Comparison of ENCODE assay signal across 7 mouse cellular contexts in genomic region chr17:31074053-31074590, GRCm38 (mm10). TPM values are rescaled to one million over a fixed set of nuclear protein-coding genes. Genes with fewer than 3 reads are reported as not detected.
A peak's percentile ranks its signal among the peaks of the same experiment; 100 is the strongest.
DNase-seq lines count a peak whose midpoint lies in the region; ATAC-seq and TF ChIP-seq lines count a peak whose summit lies in the region.

No protein-coding gene starts in this region.

- H3K4me3 ChIP-seq in neural tube, embryonic 11.5 days (ENCODE audit: low read depth, low read length), result no peak overlapping the region
- no peak overlapping the region for H3K4me3 ChIP-seq in embryonic fibroblast, embryonic 13.5 days (ENCODE audit: insufficient read depth, low read length)
- H3K4me3 ChIP-seq in hindbrain, embryonic 13.5 days, result no peak overlapping the region
- H3K4me3 ChIP-seq in neural tube, embryonic 12.5 days, result no peak overlapping the region

- 21% methylated on average over 7 of the region's 7 CpGs for WGBS in neural tube, embryonic 11.5 days
- 19% methylated on average over 7 of the region's 7 CpGs for WGBS in hindbrain, embryonic 13.5 days
- WGBS in neural tube, embryonic 12.5 days, result 24% methylated on average over 7 of the region's 7 CpGs

- no peak for DNase-seq in neural tube, embryonic 11.5 days (ENCODE audit: low spot score)
- no peak for DNase-seq in neural tube, embryonic 10.5 days (ENCODE audit: extremely low spot score, low spot score)
- DNase-seq in embryo, embryonic 10.5 days (ENCODE audit: low spot score), result no peak

- no peak for TF ChIP-seq POLR2A in embryonic fibroblast, embryonic 13.5 days (IDR thresholded peaks at IDR 0.05; ENCODE audit: low read depth, low read length)

- peak overlapping the region; percentile 5; the same call in 1 of the 2 replicates for H3K27ac ChIP-seq in neural tube, embryonic 11.5 days (ENCODE audit: low read depth, low read length)
- H3K27ac ChIP-seq in embryonic fibroblast, embryonic 13.5 days (ENCODE audit: insufficient read depth, low read length), result peak overlapping the region; percentile 95
- peak overlapping the region; percentile 90 for H3K27ac ChIP-seq in hindbrain, embryonic 13.5 days
- no peak overlapping the region for H3K27ac ChIP-seq in neural tube, embryonic 12.5 days

- no peaks in the 10 kb centered on the region for H3K9me3 ChIP-seq in neural tube, embryonic 11.5 days (ENCODE audit: control insufficient read depth, low read length)
- no peaks in the 10 kb centered on the region for H3K9me3 ChIP-seq in hindbrain, embryonic 13.5 days
- H3K9me3 ChIP-seq in neural tube, embryonic 12.5 days, result no peaks in the 10 kb centered on the region

- peak overlapping the region; percentile 43 for H3K4me2 ChIP-seq in neural tube, embryonic 11.5 days (ENCODE audit: low read depth)
- H3K4me2 ChIP-seq in hindbrain, embryonic 13.5 days, result peak overlapping the region; percentile 56
- H3K4me2 ChIP-seq in neural tube, embryonic 12.5 days (replicated peaks), result peak overlapping the region; percentile 56

- H3K9ac ChIP-seq in neural tube, embryonic 11.5 days (ENCODE audit: low read length), result no peak overlapping the region
- no peak overlapping the region for H3K9ac ChIP-seq in hindbrain, embryonic 13.5 days
- no peak overlapping the region for H3K9ac ChIP-seq in neural tube, embryonic 12.5 days

- TF ChIP-seq CTCF in embryonic fibroblast, embryonic 13.5 days (IDR thresholded peaks at IDR 0.05; ENCODE audit: borderline replicate concordance, insufficient read depth, low read length), result no peak

- no peaks in the 10 kb centered on the region for H3K27me3 ChIP-seq in neural tube, embryonic 11.5 days (ENCODE audit: control insufficient read depth, insufficient read depth, low read length)
- H3K27me3 ChIP-seq in hindbrain, embryonic 13.5 days, result no peaks in the 10 kb centered on the region
- no peaks in the 10 kb centered on the region for H3K27me3 ChIP-seq in neural tube, embryonic 12.5 days (replicated peaks)

- H3K4me1 ChIP-seq in neural tube, embryonic 11.5 days (ENCODE audit: control insufficient read depth, insufficient read depth, low read length), result peaks cover 24% of the 10 kb centered on the region
- peaks cover 10% of the 10 kb centered on the region for H3K4me1 ChIP-seq in embryonic fibroblast, embryonic 13.5 days (ENCODE audit: control insufficient read depth, insufficient read depth, low read length)
- H3K4me1 ChIP-seq in hindbrain, embryonic 13.5 days (replicated peaks), result peaks cover 75% of the 10 kb centered on the region
- H3K4me1 ChIP-seq in neural tube, embryonic 12.5 days, result peaks cover 42% of the 10 kb centered on the region

- no peak for ATAC-seq in neural tube, embryonic 11.5 days (ENCODE audit: insufficient read depth, low FRiP score, low TSS enrichment)
- ATAC-seq in hindbrain, embryonic 13.5 days (ENCODE audit: low FRiP score), result no peak
- ATAC-seq in neural tube, embryonic 12.5 days (ENCODE audit: low FRiP score, low read depth), result no peak
- no peak for ATAC-seq in cerebellum, adult (ENCODE audit: insufficient number of reproducible peaks, low FRiP score, low TSS enrichment)

- no peaks in the 10 kb centered on the region for H3K36me3 ChIP-seq in neural tube, embryonic 11.5 days (ENCODE audit: control insufficient read depth, insufficient read depth, low read length)
- H3K36me3 ChIP-seq in hindbrain, embryonic 13.5 days, result no peaks in the 10 kb centered on the region
- no peaks in the 10 kb centered on the region for H3K36me3 ChIP-seq in neural tube, embryonic 12.5 days

RNA-seq across cellular contexts. Expression of gene Abcg1, which starts 16.6 kb away (rescaled TPM):
- polyA plus RNA-seq in neural tube, embryonic 11.5 days (2014; fragmentation: Nextera tagmentation; extraction: Ambion mirVana), result 8.5 and 9.7 TPM in 2 replicates
- 0.86 and 2.4 TPM in 2 replicates for polyA plus RNA-seq in embryonic fibroblast, embryonic 13.5 days (2011; ENCODE audit: insufficient read length, low read depth, missing spikeins)
- 19.3 and 21.5 TPM in 2 replicates for polyA plus RNA-seq in hindbrain, embryonic 13.5 days (2015; fragmentation: Nextera tagmentation; extraction: Ambion mirVana)
- 13.0 TPM in 2 replicates for polyA plus RNA-seq in neural tube, embryonic 12.5 days (2016; fragmentation: Nextera tagmentation; extraction: Ambion mirVana)

RNA-seq across cellular contexts. Expression of gene Tff3, which starts 55.3 kb away (rescaled TPM):
- 0.53 TPM in 1 of 2 replicates, not detected in the other for polyA plus RNA-seq in neural tube, embryonic 11.5 days (2014; fragmentation: Nextera tagmentation; extraction: Ambion mirVana)
- not detected in 2 replicates for polyA plus RNA-seq in embryonic fibroblast, embryonic 13.5 days (2011; ENCODE audit: insufficient read length, low read depth, missing spikeins)
- polyA plus RNA-seq in hindbrain, embryonic 13.5 days (2015; fragmentation: Nextera tagmentation; extraction: Ambion mirVana), result 3.5 and 3.9 TPM in 2 replicates
- 0.60 and 1.4 TPM in 2 replicates for polyA plus RNA-seq in neural tube, embryonic 12.5 days (2016; fragmentation: Nextera tagmentation; extraction: Ambion mirVana)
